Mouse (Mus musculus) C2C12 (cell line): ENCODE measurements around the gene Ralgds.

Experiments used
- CTCF ChIP-seq: IDR thresholded peaks from one replicate; pipeline ENCODE4 v1.5.1; 2011; ENCODE audit not compliant: control insufficient read depth, insufficient read depth, insufficient read length
- MAX ChIP-seq: IDR thresholded peaks from one replicate; pipeline ENCODE4 v1.6.1; 2011; ENCODE audit warnings: mild to moderate bottlenecking, control low read depth
- MYOG ChIP-seq: IDR thresholded peaks from one replicate; pipeline ENCODE4 v1.6.1; 2011; ENCODE audit not compliant: control insufficient read depth, insufficient read length; ENCODE audit errors: extremely low read depth
- USF1 ChIP-seq: IDR thresholded peaks from one replicate; pipeline ENCODE4 v1.6.1; 2011; ENCODE audit warnings: low read depth, mild to moderate bottlenecking, control low read depth, moderate library complexity

DNA sequence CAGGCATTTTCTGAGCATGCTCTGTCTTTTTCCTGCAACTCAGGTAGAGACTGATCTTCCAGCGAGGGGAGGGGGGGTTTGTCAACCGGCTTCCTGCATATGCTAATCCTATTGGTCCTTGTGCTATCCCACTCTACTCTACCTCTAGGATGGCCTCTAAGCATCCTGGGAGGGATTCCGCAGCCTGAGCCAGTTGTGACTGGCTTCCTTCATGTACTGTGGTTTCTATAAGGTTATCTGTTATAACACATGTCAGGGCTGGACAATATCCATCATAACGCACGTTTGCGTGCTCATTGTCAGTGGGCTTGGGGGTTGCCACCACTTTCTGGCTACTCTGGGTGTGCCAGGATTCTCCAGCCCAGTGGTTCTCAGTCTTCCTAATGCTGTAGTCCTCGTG, 83.1 kb downstream of the Ralgds start:
- TF ChIP-seq USF1 (no peak), CTCF (no peak), MYOG (no peak), MAX (no peak)
